Mouse (Mus musculus): ENCODE results near the gene Igf1r.
A peak's percentile ranks its signal among the peaks of the same experiment; 100 is the strongest.
"Not testable (repeated sequence)": the region's sequence is repeated elsewhere in the genome, so short reads cannot be mapped to it uniquely, and the experiment has no call there.

Igf1r gene

DNA sequence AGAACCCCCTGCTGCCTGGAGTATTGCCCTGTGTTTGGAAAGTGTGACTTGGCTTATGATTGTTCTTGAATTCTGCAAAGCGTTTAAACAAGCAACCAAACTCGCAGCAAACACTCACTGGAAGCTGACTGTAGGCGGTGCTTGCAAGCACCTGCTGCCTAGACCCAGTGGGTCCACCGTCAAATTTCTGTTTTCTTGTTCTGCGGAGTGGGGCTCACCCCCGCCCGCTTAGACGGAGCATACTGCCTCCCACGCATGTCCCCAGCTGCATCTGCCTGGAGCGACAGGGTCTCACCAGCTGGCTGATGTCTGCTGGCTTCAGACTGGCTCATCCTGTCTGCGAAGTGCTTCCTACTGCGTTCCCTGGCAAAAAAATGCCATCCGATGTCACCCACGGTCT lies 311.9 kb downstream of the Igf1r start:
- peak; percentile 39 for DNase-seq (ENCODE audit: low read depth, low spot score)

- DNase-seq (ENCODE audit: low read depth, low spot score) = no peak
These were observed 312.8 kb downstream of the Igf1r start for GRCm38 (mm10) chr7:68265391-68265790.

DNA sequence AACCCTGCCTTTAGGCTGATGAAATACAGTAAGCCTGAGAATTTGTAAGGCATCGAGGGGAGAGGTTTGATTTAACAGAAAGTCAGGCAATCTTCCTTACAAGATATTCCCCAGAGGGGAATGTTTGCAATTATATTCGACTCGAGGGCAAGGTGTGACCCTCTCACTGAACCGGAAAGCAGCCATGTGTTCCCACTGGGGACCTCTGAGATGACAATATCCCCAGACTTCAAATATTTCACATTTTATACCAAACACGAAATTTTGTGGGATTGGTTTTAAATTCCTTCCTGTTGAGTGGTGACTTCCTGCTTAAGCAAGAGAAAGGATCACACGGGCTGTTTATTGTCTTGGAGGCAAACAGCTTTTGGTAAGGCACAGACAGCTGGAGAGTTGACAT lies 314.1 kb downstream of the Igf1r start:
- no peak for DNase-seq (ENCODE audit: low read depth, low spot score)

- no peak for DNase-seq (ENCODE audit: low read depth, low spot score)
These were observed 317.9 kb downstream of the Igf1r start for GRCm38 (mm10) chr7:68270551-68270950.

GRCm38 (mm10) chr7:68271816-68272215 lies 319.2 kb downstream of the Igf1r start:
- no peak for DNase-seq (ENCODE audit: low read depth, low spot score)

- DNase-seq (ENCODE audit: low read depth, low spot score) = no peak
These were observed 320.0 kb downstream of the Igf1r start for GRCm38 (mm10) chr7:68272607-68273006.

DNA sequence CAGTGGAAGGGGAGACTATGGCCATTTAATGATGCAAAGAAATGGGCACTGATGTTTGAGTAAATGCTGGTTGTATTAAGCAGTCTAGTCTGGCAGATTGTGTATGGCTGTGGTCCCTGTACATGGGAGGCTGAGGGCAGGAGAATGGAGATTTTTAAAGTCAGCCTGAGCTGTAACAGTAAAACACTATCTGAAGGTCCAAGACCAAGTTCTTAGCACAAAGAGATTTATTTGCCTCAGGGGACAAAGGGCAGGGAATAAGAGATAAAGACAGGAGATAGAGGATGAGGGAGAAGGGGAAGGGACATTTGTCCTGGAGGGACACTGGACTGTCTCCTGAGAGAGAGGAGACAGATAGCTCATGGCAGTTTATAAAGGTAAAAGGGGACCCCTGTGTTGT lies 320.9 kb downstream of the Igf1r start, which contains the start of gene Fam169b:
TSS of gene Fam169b (plus strand) at position 325 of the 400 bp plus-strand sequence.
- DNase-seq (ENCODE audit: low read depth, low spot score) = no peak

DNA sequence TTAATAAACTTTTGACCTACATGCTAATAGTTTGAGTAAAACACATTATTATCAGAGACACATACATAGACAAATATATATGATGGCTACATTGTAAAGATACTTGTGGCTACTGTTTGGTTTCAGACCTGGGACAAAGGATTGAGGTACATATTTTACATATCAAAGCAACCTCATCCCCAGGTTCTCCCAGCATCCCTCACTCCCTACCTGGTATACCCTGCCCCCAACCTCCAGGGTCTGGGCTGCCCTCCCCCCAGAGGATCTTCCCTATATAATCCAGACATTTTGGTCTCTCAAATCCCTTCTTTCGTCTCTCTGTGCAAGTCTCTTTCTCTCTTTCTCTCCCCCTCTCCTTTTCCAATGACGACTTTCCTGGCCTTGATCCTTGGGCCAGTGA lies 321.6 kb downstream of the Igf1r start:
- no peak for DNase-seq (ENCODE audit: low read depth, low spot score)

DNA sequence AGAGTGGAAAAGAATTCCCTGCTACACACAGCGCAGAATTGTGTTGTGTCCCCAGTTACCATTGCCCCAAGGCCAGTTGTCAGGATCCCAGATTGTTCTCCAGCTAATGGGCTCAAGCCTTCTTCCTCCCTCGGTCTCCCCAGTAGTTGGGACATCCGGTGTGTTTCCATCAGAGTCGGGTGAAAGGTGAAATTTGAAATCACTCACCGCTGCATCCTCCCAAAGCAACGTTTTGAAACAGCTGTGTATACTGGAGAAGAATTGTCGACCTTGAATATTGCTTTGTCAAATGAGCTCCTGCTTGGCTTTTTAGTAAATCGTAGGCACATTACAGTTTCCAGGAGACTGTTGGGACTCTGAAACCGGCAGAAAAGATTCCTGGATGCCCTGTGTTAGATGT lies 322.3 kb downstream of the Igf1r start:
- DNase-seq (ENCODE audit: low read depth, low spot score) = no peak

DNA sequence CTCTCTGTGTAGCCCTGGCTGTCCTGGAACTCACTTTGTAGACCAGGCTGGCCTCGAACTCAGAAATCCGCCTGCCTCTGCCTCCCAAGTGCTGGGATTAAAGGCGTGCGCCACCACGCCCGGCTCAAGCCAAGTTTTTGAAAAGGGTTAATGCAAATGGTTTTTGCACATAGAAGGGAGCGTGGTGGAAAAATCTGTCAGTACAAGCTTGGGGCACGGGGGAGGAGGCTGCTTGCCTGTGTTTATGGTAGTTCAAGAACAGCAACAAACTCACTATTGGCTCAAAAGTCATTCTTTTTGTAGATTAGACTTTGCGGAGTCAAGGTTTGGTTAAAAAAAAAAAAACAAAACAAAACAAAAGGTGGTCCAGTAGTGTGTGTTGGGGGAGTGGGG lies 322.8 kb downstream of the Igf1r start:
- peak; percentile 90 for DNase-seq (ENCODE audit: low read depth, low spot score)

DNA sequence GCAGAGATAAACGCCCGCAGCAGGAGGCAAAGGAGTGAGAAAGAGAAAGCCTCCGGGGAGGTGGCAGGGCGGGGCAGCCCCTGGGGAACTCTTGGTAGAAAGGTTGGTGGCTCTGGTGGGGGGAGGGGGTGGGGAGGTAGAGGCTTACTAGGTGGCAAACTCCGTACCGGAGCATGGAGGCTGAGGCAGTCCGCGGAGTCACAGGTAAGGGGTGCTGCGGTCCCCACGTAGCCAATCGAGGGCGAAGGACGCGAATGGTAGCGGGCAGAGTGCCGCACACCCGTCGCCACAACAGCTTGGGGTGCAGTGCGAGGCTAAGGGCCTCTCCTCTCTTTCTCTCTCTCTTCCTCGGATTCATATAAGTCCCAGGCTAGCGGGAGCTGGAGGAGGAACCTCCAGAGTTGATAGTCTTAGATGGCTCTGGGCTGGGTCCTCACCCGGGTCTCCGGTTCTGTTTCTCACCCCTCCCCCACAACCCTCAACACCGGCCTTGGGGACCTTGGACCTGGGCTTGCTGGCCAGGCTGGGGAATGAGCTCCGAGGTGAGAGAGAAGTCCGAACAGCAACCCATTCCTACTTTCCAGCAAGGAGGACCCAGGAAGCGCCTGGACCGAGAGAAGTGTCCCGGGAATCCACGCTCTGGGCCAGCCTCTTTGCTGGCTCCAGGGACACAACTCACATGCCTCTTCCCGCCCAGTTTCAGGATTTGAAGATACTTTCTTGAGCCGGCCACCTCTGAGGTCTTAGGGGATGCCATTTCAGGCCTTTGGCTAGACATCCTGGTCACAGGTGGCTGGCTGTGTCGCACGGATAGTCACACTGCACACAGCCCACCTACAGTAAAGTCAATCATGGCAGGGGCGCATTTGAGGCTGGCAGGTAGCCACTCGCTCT lies 323.5 kb downstream of the Igf1r start:
- DNase-seq (ENCODE audit: low read depth, low spot score) = no peak

DNA sequence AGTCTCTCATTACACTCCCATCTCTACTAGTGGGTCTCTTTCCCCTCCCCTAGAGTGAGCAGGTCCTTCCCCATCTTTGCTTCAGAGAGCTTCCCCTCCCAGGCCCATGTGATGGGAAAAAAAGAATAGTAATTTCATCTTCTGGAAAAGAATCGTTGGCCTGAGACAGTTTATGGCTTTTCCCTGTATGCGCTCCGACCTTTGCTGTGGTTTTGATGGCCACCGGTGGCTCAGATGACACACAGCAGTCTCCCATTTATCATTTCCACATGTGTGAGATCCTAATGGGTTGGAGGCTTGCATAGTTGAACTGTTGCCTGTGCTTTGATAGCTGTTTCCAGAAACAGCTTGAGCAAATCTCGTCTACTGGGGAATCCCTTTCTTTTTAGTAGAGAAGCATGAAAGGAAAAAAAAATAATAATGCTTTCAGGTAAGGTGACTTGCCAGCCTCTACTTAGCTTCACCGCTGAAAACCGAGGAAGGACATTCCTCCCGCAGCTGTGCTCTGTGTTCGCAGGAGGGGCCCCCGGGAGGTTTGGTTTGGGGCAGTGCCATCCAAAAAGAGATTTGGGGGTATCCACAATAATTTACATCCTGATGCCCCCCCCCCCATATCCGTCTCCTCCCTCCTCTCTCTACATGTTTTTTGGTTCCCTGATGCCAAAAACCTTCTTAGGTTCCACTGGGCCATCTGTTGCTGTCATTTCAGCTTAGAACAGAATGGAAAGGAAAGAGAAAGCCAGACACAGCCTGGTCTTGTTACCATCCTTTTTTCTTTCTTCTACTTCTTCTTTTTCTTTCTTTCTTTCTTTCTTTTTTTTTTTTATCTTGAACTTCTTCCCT lies 324.6 kb downstream of the Igf1r start:
- DNase-seq (ENCODE audit: low read depth, low spot score) = no peak

DNA sequence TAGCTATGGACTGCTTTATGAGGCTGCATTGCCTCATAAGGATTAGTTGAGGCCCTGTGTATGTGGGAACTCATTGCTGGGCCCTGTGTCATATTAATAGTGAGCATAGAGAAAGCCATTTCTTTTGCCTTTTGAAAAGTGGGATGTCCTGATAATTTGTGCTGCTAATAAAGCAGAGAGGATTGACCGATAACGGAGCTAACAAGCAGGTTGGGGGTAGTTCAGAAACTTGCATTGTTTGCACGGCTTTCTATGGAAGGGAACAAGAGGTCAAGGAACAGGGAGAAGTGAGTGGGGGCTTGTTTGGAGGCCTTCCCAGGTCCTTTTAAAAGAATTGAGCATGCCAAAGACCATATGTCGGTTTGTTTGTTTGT lies 325.3 kb downstream of the Igf1r start:
- DNase-seq (ENCODE audit: low read depth, low spot score) = no peak

DNA sequence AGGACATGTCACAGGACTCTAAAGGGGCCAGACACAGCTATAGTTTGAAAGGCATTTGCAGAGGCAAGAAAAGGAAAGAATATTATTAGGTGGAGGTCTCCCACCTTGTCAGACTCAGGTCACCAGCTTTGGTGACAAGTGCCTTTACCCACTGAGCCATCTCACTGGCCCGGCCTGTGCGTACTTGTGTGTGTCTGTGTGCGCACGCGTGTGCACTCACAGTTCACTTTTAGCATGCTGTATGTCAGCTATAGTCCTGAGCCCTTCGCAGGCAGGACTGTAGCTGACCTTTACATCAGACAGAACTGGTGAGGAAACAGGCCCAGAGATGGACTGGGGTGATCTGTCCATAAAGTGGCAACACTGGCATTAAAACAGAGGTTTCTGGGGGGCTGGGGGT lies 325.8 kb downstream of the Igf1r start:
- no peak for DNase-seq (ENCODE audit: low read depth, low spot score)

GRCm38 (mm10) chr7:68278908-68279307 lies 326.3 kb downstream of the Igf1r start:
- DNase-seq (ENCODE audit: low read depth, low spot score) = no peak

- no peak for DNase-seq (ENCODE audit: low read depth, low spot score)
These were observed 326.9 kb downstream of the Igf1r start for GRCm38 (mm10) chr7:68279481-68279880.

- DNase-seq (ENCODE audit: low read depth, low spot score) = no peak
These were observed 327.8 kb downstream of the Igf1r start for GRCm38 (mm10) chr7:68280352-68280869.

DNA sequence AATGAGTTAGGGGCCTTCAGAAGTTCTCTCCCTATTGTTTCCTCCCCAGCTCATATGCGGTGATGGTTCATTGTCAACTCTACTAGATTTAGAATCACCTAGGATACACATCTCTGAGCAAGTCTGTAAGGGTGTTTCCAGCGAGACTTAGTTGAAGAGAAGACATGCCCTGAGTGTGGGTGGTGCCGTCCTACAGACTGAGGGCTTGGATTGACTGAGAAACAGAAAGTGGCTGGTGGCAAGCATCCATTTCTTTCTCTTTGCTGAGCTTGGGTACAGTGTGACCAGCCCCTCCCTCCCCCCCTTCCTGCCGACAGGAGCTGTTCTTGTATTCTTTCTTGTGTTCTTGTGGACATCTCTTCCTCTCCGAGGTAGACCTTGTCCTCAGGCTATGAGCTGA lies 328.7 kb downstream of the Igf1r start:
- DNase-seq (ENCODE audit: low read depth, low spot score) = no peak

DNA sequence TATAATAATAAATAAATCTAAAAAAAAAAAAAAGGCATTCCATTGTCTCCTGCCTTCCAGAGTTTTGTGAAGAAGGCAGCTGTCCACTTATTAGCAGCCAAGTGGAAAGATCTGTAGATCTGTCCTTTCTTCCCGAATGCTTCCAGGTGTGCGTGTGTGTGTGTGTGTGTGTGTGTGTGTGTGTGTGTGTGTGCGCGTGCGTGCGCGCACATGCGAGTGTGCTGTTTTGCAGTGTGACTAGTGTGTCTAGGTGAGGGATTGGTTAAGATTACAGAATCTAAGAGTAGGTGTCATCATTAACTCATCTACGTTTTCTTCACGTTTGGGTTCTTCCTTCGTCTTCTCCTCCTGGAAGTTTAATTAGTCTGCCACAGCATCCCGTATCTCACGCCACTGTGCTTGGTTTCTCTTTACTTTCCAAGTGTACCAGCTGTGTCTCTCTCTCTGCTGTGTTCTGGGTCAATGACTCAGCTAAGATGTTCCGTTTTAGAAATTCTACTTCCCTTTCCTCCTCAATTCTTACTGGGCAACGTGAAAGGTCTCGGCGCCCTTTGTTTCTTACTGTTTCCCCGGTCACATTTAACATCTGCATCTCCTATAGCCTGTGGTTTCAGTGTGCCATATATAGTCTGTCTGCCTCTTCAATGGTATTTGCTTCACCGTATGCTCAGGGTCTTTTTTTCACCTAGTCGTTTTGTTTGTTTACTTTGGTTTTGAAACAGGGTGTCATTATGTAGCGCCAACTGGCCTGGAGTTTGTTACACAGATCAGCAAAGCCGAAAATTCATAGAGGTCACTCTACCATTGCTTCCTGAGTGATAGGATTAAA lies 329.9 kb downstream of the Igf1r start:
- no peak for DNase-seq (ENCODE audit: low read depth, low spot score)

DNA sequence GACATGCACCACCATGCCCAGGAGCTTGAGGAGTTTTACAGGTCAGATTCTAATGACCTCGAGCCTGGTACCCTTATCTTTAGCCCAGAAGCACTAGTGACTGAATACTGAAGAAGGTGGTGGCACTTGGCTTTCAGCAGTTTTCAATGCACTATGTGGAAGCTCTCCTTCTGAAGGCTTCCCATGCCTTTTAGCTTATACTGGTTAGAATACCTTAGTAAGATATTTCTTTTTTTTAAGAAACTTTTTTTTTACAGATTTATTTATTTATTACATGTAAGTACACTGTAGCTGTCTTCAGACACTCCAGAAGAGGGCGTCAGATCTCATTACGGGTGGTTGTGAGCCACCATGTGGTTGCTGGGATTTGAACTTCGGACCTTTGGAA lies 330.5 kb downstream of the Igf1r start:
- DNase-seq (ENCODE audit: low read depth, low spot score) = not testable (repeated sequence)
